Mouse (Mus musculus) embryonic facial prominence, embryonic 13.5 days (tissue): ENCODE data around the gene Pmm2. TPM values are rescaled to one million over a fixed set of nuclear protein-coding genes. Genes with fewer than 3 reads are reported as not detected.

Experiments
- ATAC-seq: fragments of 200-750 bp; cut with Nextera tagmentation; 2 replicates; pipeline ENCODE4 v1.8.0; 2017; ENCODE audit warnings: low read depth; ENCODE audit not compliant: insufficient number of reproducible peaks, insufficient read depth, low FRiP score, low TSS enrichment
- H3K27ac ChIP-seq: fragments of 300-500 bp; sonication (generic); 2 replicates; pipeline ENCODE4 v1.5.1; 2015; ENCODE audit warnings: moderate library complexity, mild to moderate bottlenecking, inconsistent platforms
- H3K27me3 ChIP-seq: fragments of 300-500 bp; sonication (generic); 2 replicates; pipeline ENCODE4 v1.6.1; 2015; ENCODE audit warnings: mild to moderate bottlenecking, inconsistent platforms
- H3K36me3 ChIP-seq: fragments of 300-500 bp; sonication (generic); 2 replicates; pipeline ENCODE4 v1.6.1; 2015; ENCODE audit warnings: mild to moderate bottlenecking, inconsistent platforms
- H3K4me1 ChIP-seq: fragments of 300-500 bp; sonication (generic); 2 replicates; pipeline ENCODE4 v1.6.1; 2015; ENCODE audit warnings: inconsistent platforms
- H3K4me2 ChIP-seq: fragments of 300-500 bp; sonication (generic); 2 replicates; pipeline ENCODE4 v1.6.1; 2015; ENCODE audit warnings: moderate library complexity, mild to moderate bottlenecking, inconsistent platforms
- H3K4me3 ChIP-seq: fragments of 300-500 bp; sonication (generic); 2 replicates; pipeline ENCODE4 v1.5.1; 2015; ENCODE audit warnings: mild to moderate bottlenecking, inconsistent platforms
- H3K9ac ChIP-seq: fragments of 300-500 bp; sonication (generic); 2 replicates; pipeline ENCODE4 v1.6.1; 2015; ENCODE audit warnings: mild to moderate bottlenecking, inconsistent platforms
- H3K9me3 ChIP-seq: fragments of 300-500 bp; sonication (generic); 2 replicates; pipeline ENCODE4 v1.6.1; 2016; ENCODE audit warnings: inconsistent platforms
- WGBS: fragments of 180-500 bp; shearing (Covaris S2); methylation state at CpG from one replicate; pipeline ENCODE4 v1.1.7; 2015; ENCODE audit warnings: mixed read lengths; 5-methylcytosine and 5-hydroxymethylcytosine counted together
- polyA plus RNA-seq: library from polyadenylated mRNA; unstranded; fragments of >200 nt; fragmentation: Nextera tagmentation; extraction: Ambion mirVana; gene quantifications from 2 replicates; pipeline ENCODE4 v1.2.1, GENCODE M21; 2015

Gene Pmm2
- polyA plus RNA-seq, 1 experiment from 2014 or later: 62.0 TPM

- Histone ChIP-seq H3K4me2 (no peak overlapping the region), H3K4me3 (no peak overlapping the region), H3K9me3 (no peaks in the 10 kb centered on the region), H3K4me1 (no peaks in the 10 kb centered on the region), H3K9ac (no peak overlapping the region), H3K27ac (no peak overlapping the region), H3K36me3 (peaks cover 86% of the 10 kb centered on the region), H3K27me3 (no peaks in the 10 kb centered on the region)
- 95% methylated on average over 4 of the region's 4 CpGs for WGBS
- no peak for ATAC-seq
Measured at GRCm38 (mm10) chr16:8658764-8659163, 21.3 kb downstream of the Pmm2 start.

- H3K36me3 ChIP-seq: peaks cover 50% of the 10 kb centered on the region
- H3K4me3 ChIP-seq: no peak overlapping the region
- 62% methylated on average over 2 of the region's 2 CpGs for WGBS
- H3K4me1 ChIP-seq: peaks cover 15% of the 10 kb centered on the region
- H3K9ac ChIP-seq: no peak overlapping the region
- no peaks in the 10 kb centered on the region for H3K27me3 ChIP-seq
- no peaks in the 10 kb centered on the region for H3K9me3 ChIP-seq
- no peak overlapping the region for H3K27ac ChIP-seq
- H3K4me2 ChIP-seq: no peak overlapping the region
- no peak for ATAC-seq
Measured at GRCm38 (mm10) chr16:8663022-8663421, 25.5 kb downstream of the Pmm2 start.

- no peak overlapping the region for H3K4me2 ChIP-seq
- 86% methylated on average over 24 of the region's 24 CpGs for WGBS
- H3K9ac ChIP-seq: no peak overlapping the region
- no peak overlapping the region for H3K27ac ChIP-seq
- H3K4me3 ChIP-seq: no peak overlapping the region
- H3K4me1 ChIP-seq: peaks cover 15% of the 10 kb centered on the region
- no peaks in the 10 kb centered on the region for H3K27me3 ChIP-seq
- H3K36me3 ChIP-seq: peaks cover 45% of the 10 kb centered on the region
- no peaks in the 10 kb centered on the region for H3K9me3 ChIP-seq
- ATAC-seq: no peak
Measured at GRCm38 (mm10) chr16:8663606-8664539, 26.4 kb downstream of the Pmm2 start.

GRCm38 (mm10) chr16:8665367-8665766, 27.9 kb downstream of the Pmm2 start:
- H3K4me2 ChIP-seq: no peak overlapping the region
- H3K9me3 ChIP-seq: no peaks in the 10 kb centered on the region
- WGBS: 86% methylated on average over 5 of the region's 5 CpGs
- H3K9ac ChIP-seq: no peak overlapping the region
- no peak overlapping the region for H3K4me3 ChIP-seq
- peaks cover 30% of the 10 kb centered on the region for H3K4me1 ChIP-seq
- peaks cover 31% of the 10 kb centered on the region for H3K36me3 ChIP-seq
- H3K27me3 ChIP-seq: no peaks in the 10 kb centered on the region
- ATAC-seq: no peak
- H3K27ac ChIP-seq: no peak overlapping the region

GRCm38 (mm10) chr16:8666452-8666851, 29.0 kb downstream of the Pmm2 start:
- no peak overlapping the region for H3K4me2 ChIP-seq
- no peaks in the 10 kb centered on the region for H3K9me3 ChIP-seq
- H3K4me1 ChIP-seq: peaks cover 37% of the 10 kb centered on the region
- no peak overlapping the region for H3K27ac ChIP-seq
- no peak overlapping the region for H3K9ac ChIP-seq
- peaks cover 22% of the 10 kb centered on the region for H3K36me3 ChIP-seq
- no peak overlapping the region for H3K4me3 ChIP-seq
- ATAC-seq: no peak
- WGBS: 65% methylated on average over 2 of the region's 2 CpGs
- H3K27me3 ChIP-seq: no peaks in the 10 kb centered on the region

GRCm38 (mm10) chr16:8667261-8667660, 29.8 kb downstream of the Pmm2 start:
- no peaks in the 10 kb centered on the region for H3K9me3 ChIP-seq
- H3K4me1 ChIP-seq: peaks cover 37% of the 10 kb centered on the region
- H3K27ac ChIP-seq: no peak overlapping the region
- H3K4me2 ChIP-seq: no peak overlapping the region
- peaks cover 14% of the 10 kb centered on the region for H3K36me3 ChIP-seq
- no peaks in the 10 kb centered on the region for H3K27me3 ChIP-seq
- no peak for ATAC-seq
- H3K9ac ChIP-seq: no peak overlapping the region
- no peak overlapping the region for H3K4me3 ChIP-seq
- WGBS: 75% methylated on average over 7 of the region's 7 CpGs

- Histone ChIP-seq H3K27ac (no peak overlapping the region), H3K4me3 (no peak overlapping the region), H3K9ac (0 out of 2 replicates have a peak overlapping the region, but pooled peaks have one; percentile 4), H3K4me1 (peaks cover 37% of the 10 kb centered on the region), H3K9me3 (no peaks in the 10 kb centered on the region), H3K4me2 (no peak overlapping the region), H3K27me3 (peaks cover 2% of the 10 kb centered on the region), H3K36me3 (peaks cover 8% of the 10 kb centered on the region)
- no peak for ATAC-seq
- WGBS: 75% methylated on average over 4 of the region's 4 CpGs
Measured at GRCm38 (mm10) chr16:8667814-8668213, 30.3 kb downstream of the Pmm2 start.

- WGBS: 86% methylated on average over 2 of the region's 2 CpGs
- peaks cover 37% of the 10 kb centered on the region for H3K4me1 ChIP-seq
- no peak for ATAC-seq
- H3K27me3 ChIP-seq: peaks cover 8% of the 10 kb centered on the region
- no peaks in the 10 kb centered on the region for H3K9me3 ChIP-seq
- H3K9ac ChIP-seq: no peak overlapping the region
- no peak overlapping the region for H3K4me3 ChIP-seq
- peaks cover 4% of the 10 kb centered on the region for H3K36me3 ChIP-seq
- no peak overlapping the region for H3K27ac ChIP-seq
- no peak overlapping the region for H3K4me2 ChIP-seq
Measured at GRCm38 (mm10) chr16:8668386-8668785, 30.9 kb downstream of the Pmm2 start.

- Histone ChIP-seq H3K27me3 (peaks cover 9% of the 10 kb centered on the region), H3K4me2 (peak overlapping the region; percentile 80), H3K27ac (no peak overlapping the region), H3K4me1 (peaks cover 37% of the 10 kb centered on the region), H3K36me3 (no peaks in the 10 kb centered on the region), H3K9ac (peak overlapping the region; percentile 76), H3K4me3 (0 out of 2 replicates have a peak overlapping the region, but pooled peaks have one; percentile 76), H3K9me3 (no peaks in the 10 kb centered on the region)
- 55% methylated on average over 5 of the region's 5 CpGs for WGBS
- ATAC-seq: no peak
Measured at GRCm38 (mm10) chr16:8669432-8669831, 32.0 kb downstream of the Pmm2 start.

GRCm38 (mm10) chr16:8670041-8671035, 32.9 kb downstream of the Pmm2 start:
- peak overlapping the region; percentile 80 for H3K4me2 ChIP-seq
- 6% methylated on average over 15 of the region's 15 CpGs for WGBS
- H3K27me3 ChIP-seq: peaks cover 9% of the 10 kb centered on the region
- peaks cover 37% of the 10 kb centered on the region for H3K4me1 ChIP-seq
- H3K4me3 ChIP-seq: peak overlapping the region; percentile 76
- no peak for ATAC-seq
- H3K9ac ChIP-seq: peak overlapping the region; percentile 76
- H3K9me3 ChIP-seq: no peaks in the 10 kb centered on the region
- 0 out of 2 replicates have a peak overlapping the region, but pooled peaks have one; percentile 4 for H3K27ac ChIP-seq
- H3K36me3 ChIP-seq: no peaks in the 10 kb centered on the region

GRCm38 (mm10) chr16:8671551-8672349, 34.3 kb downstream of the Pmm2 start, which contains the start of gene Carhsp1:
Gene Carhsp1, minus strand, starts transcription at chr16:8672155.
- peak within 1 kb of the TSS; percentile 80 for H3K4me2 ChIP-seq
- H3K4me3 ChIP-seq: peak within 1 kb of the TSS; percentile 76
- H3K4me1 ChIP-seq: peaks cover 29% of the 10 kb centered on the region
- H3K9ac ChIP-seq: peak within 1 kb of the TSS; percentile 76
- peaks cover 9% of the 10 kb centered on the region for H3K27me3 ChIP-seq
- ATAC-seq: peak; percentile 84
- peak within 1 kb of the TSS; percentile 80 for H3K27ac ChIP-seq
- WGBS: under 1% methylated on average over 67 of the region's 67 CpGs
- H3K36me3 ChIP-seq: no peaks in the 10 kb centered on the region
- no peaks in the 10 kb centered on the region for H3K9me3 ChIP-seq
